Mouse (Mus musculus) ovary, postnatal 10 days (tissue): ENCODE data around the gene Insm2.

ENCODE experiments used
- DNase-seq: peaks from one replicate; pipeline ENCODE4 v3.0.0; 2022; ENCODE audit warnings: low spot score

The Insm2 gene

DNA sequence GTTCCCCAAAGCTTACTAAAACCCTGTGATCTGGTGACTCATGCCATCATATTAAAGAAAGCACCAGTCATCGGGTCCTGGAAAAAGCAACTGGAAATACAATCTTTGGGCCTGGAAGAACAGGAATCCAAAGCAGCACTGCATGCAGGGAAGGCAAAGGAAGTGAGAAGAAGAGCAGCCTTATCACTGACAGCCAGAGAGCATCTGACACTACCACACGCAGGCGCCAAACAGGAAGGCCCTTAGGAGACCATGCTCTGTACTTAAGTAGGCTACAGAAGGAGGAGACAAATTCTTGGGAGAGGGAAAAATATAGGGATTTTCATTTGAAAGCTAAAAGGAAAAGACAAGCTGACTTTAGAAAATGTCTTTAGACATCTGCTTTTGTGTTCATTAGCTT is 5.2 kb downstream of the Insm2 start:
- no peak for DNase-seq

DNA sequence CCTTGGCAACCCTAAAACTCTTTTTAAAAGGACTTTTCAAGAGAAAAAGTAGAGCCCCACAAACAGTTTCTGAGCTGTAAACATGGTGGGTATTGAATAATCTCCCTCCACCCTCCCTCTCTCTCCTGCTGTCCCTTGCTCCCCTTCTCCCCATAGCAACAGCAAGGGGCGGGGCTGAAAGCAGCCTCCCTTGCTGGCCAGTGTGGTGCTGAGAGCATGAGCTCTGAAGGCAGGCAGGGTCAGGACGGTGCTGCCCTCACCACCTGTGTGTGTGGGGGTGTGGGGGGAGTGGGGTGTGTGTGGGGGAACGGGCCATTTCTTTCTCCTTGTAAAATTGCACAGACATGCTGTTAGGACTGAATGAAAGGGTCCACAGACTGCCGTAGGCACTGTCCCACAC is 8.7 kb downstream of the Insm2 start:
- DNase-seq, result no peak

DNA sequence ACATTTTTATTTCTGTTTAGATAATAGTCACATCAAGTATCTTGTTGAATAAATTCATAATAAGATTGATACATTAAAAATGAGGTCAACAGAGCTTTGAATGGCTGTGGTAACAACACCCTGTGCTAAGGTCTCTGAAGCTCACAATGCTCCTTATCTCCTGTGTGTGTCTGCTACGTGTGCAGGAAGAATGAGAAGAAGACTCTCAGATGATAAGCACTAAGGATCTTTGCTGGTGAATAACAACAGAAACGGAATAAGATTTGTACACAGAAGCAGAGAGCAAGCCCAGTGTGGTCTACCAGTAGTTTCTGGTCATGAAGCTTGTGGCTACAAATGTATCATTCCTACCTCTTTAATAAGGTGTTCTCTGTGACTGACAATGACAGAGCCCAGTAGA is 11.6 kb downstream of the Insm2 start:
- DNase-seq, result no peak

DNA sequence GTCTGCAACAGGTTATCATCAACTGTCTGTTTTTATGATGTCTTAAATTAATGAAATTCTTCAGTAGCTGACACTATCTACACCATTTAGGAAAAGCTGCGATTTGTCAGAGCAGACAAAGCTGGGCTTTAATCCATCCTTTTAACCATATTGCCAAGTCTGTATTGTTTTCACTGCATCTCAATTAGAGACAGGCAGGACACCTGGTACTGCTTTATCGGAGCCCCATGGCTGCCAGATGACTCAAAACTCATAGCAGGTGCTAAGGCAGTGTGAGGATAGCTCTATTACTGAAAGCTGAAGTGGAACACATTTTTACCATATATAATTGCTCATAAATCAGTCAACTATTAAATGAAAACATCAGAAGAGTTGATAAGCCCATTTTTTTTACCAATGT is 21.1 kb downstream of the Insm2 start:
- DNase-seq, result no peak

DNA sequence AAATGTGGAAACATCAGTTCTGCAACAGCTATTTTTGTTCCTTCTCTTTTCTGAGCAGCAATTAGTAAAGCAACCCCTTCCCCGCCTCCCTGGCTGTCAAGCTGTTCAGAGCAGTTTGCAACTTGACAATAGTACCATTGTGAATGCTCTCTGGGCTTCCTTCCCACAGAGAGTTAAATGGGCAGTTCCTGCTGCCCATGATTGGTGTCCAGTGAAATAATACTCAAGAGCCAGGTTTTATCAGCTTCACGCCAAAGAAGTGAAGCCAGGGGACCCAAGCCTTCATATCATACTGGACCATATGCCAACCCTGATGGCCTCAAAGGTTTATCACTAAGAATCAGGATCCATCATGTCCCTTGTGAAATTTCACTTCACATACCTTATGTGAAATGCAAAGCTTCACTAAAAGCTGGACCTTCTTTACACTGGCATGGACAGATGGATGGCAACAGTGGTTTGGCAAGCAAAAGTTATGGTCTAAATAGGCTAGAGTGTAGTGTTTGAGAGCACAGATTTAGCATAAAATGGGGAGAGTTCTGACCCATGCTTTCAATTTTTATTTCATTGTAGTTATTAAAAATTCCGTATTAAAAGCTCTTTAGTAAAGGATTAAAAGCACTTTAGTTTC is 23.5 kb downstream of the Insm2 start:
- DNase-seq, result no peak

DNA sequence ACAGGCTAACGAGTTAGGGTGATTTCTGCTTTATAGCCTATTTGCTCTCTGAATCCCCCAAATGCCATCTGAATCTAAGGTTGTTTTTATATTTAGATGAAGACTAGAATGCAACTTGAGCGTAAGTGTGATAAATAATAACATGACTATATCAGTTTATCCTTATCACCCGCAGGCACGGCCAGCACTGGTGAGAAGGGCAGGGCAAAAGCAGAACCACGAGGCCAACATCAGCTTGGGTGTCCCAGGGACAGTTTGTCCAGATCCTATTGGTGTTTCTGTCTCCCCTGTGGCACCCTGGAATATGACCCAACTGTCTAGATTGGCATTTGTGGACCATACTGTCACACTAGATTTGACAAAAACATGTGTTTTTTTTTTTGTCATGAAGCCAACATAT is 24.0 kb downstream of the Insm2 start:
- no peak for DNase-seq

DNA sequence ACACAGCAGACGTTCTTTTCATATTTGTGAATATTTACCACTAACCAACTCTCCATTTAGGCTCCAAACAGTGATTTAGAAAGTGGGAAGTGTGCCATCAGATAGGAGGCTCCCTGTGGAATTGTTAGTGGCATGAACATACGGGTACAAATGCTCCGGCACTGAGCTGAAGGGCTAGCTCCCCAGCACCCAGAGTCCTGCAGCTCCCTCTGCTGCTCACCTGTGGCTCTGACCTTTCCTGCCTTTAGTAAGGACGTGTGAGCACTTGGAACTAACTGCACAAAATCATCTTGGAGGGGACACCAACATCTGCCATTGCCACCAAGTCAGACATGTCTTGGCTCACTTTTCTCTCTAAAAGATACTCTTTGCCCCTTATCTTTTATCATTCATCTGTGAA is 27.5 kb downstream of the Insm2 start:
- no peak for DNase-seq

DNA sequence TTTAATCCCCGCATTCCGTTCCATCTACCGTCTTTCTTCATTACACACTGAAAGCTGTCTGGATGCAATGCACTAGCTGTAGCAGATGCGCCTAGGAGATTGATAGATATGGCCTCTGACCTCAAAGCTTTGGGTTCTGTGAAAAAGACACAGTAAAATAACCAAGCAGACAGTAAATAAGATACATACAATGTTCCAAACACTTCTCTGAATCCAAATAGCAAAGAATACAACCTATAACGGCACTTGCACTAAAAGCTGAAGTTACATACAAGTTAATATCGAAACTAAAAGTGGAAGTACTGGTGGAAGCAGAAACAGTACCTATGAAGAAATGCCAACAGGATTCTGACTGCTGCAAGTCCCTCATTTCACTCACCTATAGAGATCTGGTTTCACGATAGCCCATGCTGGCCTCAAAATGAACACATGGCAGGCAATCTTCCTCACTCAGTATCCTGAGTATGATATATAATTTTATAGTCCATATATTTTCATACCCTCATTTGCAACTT is 48.8 kb downstream of the Insm2 start:
- no peak for DNase-seq
